Mouse (Mus musculus) heart, adult 8-10 months (tissue): ENCODE data around the gene Map9. TPM values are rescaled to one million over a fixed set of nuclear protein-coding genes. Genes with fewer than 3 reads are reported as not detected.
A peak's percentile ranks its signal among the peaks of the same experiment; 100 is the strongest.
"Not testable (repeated sequence)": the region's sequence is repeated elsewhere in the genome, so short reads cannot be mapped to it uniquely, and the experiment has no call there.

Source experiments
- DNase-seq: peaks from one replicate; pipeline ENCODE4 v3.0.0; 2022; ENCODE audit warnings: low spot score
- total RNA-seq, 4 experiments: library from RNA; stranded (reverse); gene quantifications; 2 replicates each; pipeline ENCODE4 v1.2.4; 2022

Map9 gene
- 1 to 10 TPM; 1.4 to 2.2 (median 1.6) TPM for total RNA-seq

GRCm38 (mm10) chr3:82357797-82358524, at the start of gene Map9:
Map9 (plus strand) TSS chr3:82358044.
- peak; percentile 96 for DNase-seq

DNA sequence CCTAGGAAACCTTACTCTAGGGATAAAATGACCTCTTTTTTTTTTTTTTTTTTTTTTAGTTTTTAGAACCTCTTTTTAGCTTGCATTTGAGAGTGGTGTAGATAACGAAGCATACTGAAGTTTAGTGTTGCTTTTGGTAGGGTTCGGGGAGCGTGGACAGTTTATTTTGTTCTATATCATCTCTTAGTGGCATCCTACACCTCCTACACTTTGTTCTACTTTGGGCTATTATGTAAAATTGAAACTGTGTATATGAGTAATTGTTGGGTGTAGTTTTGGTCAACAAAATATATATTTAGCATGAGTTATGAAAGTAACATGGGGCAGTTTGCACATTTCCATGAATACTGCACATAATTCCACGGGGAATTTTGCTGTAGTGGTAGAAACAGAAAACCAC, 42.1 kb upstream of the Map9 start:
- DNase-seq = no peak

- not testable (repeated sequence) for DNase-seq
These were observed 31.1 kb upstream of the Map9 start for GRCm38 (mm10) chr3:82326736-82327135.

DNA sequence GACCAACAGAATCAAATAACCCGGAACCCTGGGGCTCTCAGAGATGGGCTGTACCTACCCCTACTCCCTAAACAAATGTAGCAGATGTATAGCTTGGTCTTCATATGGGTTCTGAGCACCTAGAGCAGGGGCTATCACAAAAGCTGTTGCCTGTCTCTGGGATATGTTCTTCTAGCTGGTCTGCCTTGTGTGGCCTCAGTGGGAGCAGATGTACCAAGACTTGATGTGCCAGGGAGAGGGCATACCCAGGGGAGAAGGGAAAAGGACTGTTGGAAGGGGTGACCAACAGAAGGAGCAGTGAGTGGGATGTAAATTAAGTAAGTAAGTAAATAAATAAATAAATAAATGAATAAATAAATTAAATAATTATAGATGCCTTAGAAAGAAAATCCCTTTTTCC, 25.8 kb upstream of the Map9 start:
- no peak for DNase-seq

DNA sequence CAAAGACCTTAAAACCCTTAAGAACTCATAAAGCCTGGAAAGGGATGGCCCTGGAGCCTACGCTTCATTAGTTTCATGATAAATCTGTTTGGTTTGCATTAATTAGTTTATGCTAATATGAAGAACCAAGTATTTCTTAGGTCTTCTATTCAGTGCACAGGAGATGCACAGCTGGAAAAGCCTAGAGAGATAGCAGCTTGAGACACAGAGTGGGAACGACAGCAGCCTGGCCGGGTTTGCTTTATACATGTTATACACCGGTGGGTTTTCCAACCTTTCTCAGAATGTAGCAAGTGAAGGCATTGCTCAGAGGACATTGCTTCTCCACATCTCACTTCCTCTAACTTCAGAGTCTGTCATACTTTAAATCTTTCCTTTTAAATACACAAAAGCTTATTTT, 25.3 kb upstream of the Map9 start:
- DNase-seq = no peak

DNA sequence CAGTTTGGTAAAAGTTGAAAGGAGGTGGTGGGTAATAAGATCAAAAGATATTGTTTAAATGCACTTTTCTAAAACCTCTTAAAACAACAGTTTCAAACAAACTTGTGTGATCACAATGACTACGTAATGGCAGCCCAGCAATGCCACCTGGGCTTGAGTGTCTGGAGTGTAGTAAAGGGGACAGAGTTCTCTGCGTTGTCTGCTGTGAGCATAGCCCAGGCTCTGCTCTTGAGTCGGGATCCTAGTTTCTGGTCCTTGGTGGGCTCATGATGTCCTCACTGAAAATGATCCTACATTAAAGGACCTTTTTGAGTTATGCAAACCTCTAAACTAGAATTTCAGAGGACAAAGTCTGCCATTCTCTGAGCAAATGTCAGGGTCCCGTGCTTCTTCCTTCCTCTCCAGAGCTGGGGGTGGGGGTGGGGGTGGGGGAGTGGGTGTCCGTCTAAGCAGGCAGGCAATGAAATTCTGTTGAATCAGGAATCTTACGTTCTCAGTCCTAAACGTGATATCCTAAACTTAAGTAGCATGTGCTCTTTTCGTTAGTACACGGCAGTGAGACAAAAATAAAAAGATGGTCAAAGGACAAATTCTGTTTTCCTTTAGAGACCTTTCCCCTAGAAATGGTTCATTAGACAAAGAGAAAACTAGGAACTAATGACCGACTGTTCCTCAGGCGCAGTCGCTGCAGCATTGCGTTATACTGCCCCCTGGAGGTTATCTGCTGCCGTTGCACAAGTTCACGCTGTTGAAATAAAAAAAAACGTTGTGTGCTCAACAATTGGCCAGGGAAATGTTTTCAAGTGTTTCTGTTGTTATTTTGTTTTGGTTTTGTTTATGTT, 24.5 kb upstream of the Map9 start:
- DNase-seq = peak; percentile 46

DNA sequence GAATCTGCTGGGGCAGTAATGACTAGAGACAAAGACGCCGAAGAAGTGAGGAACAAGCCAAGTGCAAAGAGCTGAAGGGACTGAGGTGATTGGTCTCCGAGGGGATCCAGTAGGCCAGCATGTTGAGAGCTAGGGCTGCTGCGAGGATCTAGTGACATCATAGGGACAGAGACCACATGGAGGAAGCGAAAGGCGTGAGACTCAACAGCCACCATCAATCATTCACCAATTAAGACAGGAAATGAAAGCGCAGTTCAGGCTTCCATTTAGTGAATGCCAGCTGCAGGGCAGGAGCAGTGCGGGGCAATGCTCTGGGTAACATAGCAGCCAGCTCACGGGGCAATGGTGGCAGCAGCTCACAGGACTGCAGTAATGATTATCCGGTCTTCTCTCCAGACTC, 17.7 kb upstream of the Map9 start:
- no peak for DNase-seq

DNA sequence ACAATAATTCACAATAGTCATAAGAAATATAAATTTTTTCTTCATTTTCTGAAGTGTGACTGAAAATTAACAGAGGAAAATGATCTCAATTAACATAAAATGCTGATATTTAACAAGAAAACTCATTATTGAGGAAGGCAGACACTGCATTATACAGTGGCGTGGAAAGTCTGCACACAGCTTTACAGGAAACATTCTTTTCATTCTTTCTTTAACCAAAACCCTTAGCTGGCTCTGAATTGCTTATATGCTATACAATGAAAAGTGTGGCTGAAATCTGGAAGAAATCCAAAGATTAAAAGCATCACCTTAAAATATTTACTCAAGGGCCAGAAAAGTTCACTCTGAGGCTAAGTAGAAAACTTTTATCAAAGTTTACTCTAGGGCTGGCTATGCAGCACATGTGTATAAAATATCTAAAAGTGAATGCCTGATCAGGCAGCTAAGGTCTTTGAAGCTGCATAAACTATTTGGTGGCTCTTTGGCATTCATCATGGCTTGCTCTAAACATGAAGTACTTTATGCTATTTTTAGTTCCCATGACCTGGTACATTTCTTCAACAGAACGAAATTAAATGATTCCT, 9.5 kb upstream of the Map9 start:
- no peak for DNase-seq

GRCm38 (mm10) chr3:82350321-82350720, 7.5 kb upstream of the Map9 start:
- DNase-seq = no peak

GRCm38 (mm10) chr3:82357340-82357739, 504 bp upstream of the Map9 start:
- no peak for DNase-seq

DNA sequence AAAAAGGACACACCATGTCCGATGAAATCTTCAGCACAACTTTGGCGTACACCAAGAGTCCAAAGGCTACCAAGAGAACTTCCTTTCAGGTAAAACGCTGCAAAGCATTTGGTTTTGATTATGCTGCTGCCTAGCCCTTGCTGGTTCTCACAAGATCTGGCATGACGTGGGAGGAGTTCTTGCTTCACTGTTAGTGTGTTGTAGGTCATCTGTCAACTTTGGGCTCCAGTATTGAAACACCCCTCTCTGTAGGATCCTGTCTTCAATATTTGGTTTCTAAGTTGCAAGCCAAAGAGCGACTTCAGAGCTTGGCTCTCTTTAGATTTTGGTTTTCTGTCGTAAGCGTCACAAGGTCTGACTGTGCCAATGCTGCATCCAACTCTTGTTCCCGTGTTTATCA, 1.2 kb downstream of the Map9 start:
- no peak for DNase-seq

DNA sequence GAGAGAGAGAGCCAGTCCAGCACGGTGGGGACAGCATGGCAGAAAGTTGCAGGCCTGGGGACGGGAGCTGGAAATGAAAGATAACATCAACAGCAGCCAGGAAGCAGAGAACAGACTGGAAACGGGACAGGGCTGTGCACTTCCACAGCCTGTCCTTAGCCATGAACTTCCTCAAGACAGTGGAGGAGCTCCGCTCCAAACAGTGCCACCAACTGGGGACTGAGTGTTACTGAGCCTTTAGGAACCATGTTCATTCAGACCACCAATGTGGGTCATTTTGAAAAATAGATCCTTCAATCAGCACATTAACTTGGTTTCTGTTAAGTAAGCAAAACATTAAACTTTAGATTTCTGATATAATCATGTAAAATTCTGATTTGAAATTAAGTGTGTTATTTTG, 4.6 kb downstream of the Map9 start:
- DNase-seq = no peak

DNA sequence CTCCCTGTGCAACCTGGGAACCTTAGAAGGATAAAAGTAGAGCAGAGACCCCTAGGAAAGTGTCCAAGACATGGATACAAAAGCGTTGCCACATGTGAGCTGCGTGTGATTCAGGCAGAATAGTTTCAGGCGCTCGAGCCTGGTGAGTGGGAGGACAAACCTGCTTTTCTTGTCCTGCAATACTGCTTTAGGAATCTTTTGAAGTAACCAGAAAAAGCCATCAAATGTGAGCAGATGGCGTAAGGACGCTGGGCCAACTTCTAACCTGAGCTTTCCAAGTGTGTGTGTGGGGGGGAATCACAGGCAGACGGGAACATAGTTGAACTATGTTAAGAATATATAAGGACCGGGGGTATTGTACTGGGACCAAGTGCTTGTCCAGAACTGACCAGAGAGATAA, 6.7 kb downstream of the Map9 start:
- DNase-seq = no peak

DNA sequence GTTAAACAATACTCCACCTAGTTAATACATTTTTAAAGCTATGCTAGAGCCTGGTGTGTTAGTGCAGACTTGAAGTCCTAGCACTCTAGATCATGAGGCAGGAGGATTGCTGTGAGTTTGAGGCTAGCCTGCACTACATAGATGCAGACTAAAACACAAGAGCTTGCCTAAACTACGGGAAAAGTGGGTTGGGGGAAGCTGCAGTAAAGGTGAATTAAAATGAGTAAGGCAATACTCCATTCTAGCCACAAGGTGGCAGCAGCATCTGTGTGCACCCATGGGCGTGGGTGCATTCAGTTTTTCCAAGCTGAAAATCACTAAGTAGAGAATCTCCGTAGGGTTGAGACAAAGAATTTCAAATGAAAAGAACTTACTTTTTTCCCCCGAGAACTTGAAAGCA, 7.1 kb downstream of the Map9 start:
- DNase-seq = no peak

DNA sequence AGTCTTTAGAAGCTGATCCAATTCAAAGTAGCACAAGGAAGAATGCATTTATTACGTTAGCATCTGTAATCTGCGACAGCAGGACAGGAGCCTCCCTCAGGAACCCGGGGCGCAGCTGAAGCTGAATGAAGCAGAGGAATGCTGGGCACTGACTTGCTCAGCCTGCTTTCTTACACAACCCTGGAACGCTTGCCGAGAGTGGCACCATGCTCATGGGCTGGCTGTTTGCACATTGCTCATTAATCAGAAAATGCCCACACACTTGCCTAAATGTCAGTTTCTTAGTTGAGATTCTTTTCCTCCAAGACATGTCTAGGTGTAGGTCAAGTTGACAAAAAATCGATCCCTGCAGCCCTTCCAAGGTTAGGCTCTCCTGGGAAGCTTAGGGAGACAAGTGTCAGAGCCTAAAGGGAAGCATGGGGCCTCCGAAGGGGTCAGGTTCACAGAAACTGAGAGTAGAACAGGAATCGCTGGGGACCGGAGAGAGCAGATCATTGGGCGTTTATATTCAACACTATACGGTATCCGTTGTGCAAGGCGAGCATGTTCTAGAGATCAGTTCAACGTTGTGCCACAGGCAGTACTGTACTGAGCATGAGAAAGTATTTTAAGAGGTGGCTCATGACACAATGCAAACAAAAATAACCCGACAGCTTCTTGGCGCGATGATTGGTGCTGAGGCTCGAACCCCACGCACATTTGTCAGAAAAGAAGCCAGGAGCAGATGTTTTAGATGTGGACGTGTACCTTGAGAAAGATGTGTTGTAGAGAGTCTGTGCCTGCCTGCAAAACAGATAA, 11.4 kb downstream of the Map9 start:
- peak; percentile 41 for DNase-seq

DNA sequence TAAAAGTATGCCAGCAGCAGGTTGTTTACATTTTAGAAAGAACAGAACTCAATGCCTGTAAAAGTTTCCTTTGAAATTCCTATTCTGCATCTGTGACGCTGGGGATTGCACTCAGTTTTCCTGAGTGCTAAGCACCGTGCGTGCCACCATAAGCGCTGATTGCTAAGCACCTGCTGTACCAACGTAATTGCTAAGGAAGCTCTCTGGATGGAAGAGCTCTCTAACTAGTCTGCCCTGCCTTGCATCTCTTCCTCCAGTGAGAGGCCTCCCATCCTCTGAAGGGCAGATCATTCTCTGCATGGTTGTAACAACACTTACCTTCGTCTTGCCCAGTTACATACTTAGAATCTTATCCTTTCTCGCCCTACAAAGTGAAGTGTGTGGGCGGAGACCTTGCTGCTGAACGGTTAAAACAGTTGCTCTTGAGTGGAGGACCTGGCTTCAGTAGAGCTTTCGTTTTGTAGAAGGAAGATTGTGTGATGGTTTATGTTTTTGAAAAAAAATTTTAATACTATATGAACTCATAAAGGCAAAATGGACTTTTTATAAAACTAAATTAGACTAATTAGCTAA, 12.7 kb downstream of the Map9 start:
- no peak for DNase-seq

GRCm38 (mm10) chr3:82376965-82377364, 19.1 kb downstream of the Map9 start:
- DNase-seq = no peak

DNA sequence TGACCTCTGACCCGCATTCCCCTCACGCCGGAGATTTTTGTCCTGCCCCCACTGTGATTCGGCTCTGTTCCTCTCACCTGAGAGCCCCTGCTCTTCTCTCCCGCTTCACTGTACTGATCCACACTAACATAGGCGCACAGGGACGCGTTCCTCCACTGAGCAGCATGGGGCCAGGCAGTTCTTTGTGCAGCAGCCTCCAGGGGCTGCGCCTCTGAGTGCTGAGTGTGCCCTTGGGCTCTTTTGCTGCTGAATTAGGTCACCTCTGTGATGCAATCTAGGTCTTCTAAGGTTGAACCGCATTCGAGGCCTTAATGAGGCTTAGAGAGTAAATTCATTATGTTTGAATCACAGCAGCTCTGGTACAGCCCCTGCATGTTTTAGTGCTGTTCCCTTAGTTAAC, 24.5 kb downstream of the Map9 start:
- no peak for DNase-seq

DNA sequence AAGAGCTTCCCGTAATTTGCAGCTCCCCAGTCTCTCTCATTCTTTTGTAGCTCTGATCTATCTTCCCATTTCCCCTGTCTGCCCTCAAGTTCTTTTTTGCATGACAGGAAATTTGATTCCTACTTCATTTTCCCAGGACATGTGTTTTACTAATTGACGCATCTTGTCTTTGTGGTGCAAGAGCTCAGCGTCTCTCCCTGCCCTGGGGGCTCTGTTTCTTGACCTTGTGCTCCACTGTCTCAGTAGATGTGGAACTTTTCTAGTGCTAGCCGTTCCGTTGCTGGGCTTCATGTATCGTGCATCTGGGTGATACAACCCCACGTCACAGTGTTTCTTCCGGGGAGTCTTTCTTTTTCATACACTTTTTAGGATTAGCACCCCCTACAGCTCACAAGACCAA, 27.2 kb downstream of the Map9 start:
- no peak for DNase-seq

- DNase-seq = no peak
These were observed 48.0 kb downstream of the Map9 start for GRCm38 (mm10) chr3:82405830-82406229.

DNA sequence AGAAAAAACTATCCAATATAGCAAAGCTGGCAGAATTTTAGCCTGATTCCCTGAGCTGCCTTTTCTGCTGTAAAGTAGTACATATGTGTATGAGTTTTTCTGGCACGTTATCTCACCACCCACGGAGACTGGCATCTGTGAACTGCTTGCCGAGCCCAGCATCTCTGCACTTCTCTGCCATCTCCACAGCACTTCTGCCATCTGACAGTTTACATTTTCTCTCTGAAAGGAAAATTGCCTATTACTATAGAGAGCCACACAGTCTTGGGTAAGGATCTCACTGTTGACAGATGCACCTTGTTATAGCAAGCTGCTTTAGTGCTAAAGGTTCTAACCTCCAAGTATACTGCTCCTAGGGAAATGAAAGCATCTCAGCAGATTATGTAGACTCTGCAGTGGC, 48.5 kb downstream of the Map9 start:
- DNase-seq = no peak

DNA sequence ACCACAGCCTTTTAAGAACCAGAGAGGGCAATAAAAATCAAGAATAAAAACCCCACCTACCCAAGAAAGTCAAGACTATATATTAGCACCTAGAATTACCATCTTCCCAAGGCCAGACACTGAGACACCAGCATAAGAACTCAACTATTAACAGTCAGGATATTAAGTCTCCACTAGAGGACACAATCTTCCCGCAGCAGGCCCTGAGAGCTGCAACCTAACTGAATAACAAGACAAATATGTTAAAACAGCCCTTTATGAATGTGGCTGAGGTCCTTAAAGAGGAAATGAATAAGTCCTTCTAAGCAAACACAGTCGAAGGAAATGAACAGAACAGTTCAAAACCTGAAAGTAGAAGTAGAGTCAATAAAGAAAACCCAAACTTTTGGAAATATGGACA, 49.6 kb downstream of the Map9 start:
- DNase-seq = no peak
